Mouse (Mus musculus) gastrocnemius, postnatal 36 days (tissue): ENCODE data around the gene A430033K04Rik. TPM values are rescaled to one million over a fixed set of nuclear protein-coding genes. Genes with fewer than 3 reads are reported as not detected.

ENCODE experiments used
- DNase-seq, 2 experiments: peaks; one replicate each; pipeline ENCODE4 v3.0.0; 2022
- intact Hi-C: fragments of 180-260 bp; cut with DNase I; formaldehyde crosslinking; loops from one replicate; pipeline ENCODE4 v1.15.1; 2025
- long read RNA-seq, 2 experiments: library from polyadenylated mRNA; stranded (forward); transcript quantifications; one replicate each; pipeline ENCODE4 v2.0.0; 2021
- total RNA-seq, 2 experiments: library from RNA; stranded (reverse); gene quantifications; 2 replicates each; pipeline ENCODE4 v1.2.3; 2021

Gene A430033K04Rik
- 1 to 10 TPM; 1.9 to 2.5 TPM for total RNA-seq
- long read RNA-seq, experiment 1 = 0 reads
- long read RNA-seq, experiment 2, partial matches to known transcripts = 0 of 1 reads
- long read RNA-seq, experiment 2, other reads (novel, unspliced or antisense) = 1 of 1 reads

GRCm38 (mm10) chr5:138622645-138623477, at the start of gene A430033K04Rik:
Gene A430033K04Rik (plus strand): TSS chr5:138622859.
- intact Hi-C loops = no loop called here
- DNase-seq = peak; percentile 91 to 92

- DNase-seq = no peak
- intact Hi-C loops = no loop called here
These were observed 35.3 kb upstream of the A430033K04Rik start for GRCm38 (mm10) chr5:138587396-138587795.

DNA sequence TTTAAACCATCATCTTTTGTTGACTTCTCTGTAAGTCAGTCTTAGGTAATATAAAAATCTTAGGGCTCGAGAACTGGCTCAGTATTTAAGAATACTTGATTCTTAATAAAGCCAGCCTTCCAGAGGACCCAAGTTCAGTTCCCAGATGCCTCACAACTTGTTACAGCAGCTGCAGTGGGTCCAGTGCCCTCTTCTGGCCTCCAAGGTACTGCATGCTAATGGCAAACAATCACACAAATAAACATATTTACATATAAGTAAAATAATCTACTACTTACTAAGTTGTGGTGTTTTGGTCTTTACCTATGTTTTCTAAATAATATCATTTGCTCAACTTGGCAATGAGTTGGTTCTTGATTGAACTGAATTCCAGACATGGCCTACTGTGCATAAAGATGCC, 4.3 kb upstream of the A430033K04Rik start:
- DNase-seq = no peak
- intact Hi-C loops = no loop called here

GRCm38 (mm10) chr5:138619211-138620128, 3.2 kb upstream of the A430033K04Rik start, which contains the start of gene Zfp68:
Gene Zfp68 (minus strand): TSS chr5:138619761.
- peak; percentile 80 to 90 for DNase-seq
- intact Hi-C loops = no loop called here

- DNase-seq = no peak
- intact Hi-C loops = no loop called here
These were observed 1.8 kb upstream of the A430033K04Rik start for GRCm38 (mm10) chr5:138620836-138621235.

- intact Hi-C loops = no loop called here
- DNase-seq = no peak
These were observed 818 bp downstream of the A430033K04Rik start for GRCm38 (mm10) chr5:138623478-138623875.

- intact Hi-C loops = no loop called here
- no peak for DNase-seq
These were observed 13.8 kb downstream of the A430033K04Rik start for GRCm38 (mm10) chr5:138636486-138636885.

- intact Hi-C loops = no loop called here
- DNase-seq = no peak
These were observed 18.4 kb downstream of the A430033K04Rik start for GRCm38 (mm10) chr5:138641081-138641480.

DNA sequence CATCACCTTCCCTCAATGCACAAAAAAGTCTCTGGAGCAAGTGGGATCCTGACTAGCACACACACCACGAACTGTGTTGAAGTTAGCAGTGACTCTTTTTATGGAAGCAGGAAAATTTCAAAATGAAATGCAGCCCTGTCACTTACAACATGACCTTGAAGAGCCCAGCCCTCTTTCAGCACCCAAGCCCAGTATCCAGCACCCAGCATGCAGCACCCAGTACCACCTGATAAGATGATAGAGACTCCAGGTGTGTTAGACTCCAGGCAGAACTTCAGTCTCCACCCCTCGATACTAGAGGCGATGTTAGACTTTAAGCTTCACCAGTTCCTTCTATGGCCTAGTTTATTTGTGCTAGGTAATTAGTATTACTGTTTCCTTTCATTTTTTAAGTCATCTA, 19.1 kb downstream of the A430033K04Rik start:
- DNase-seq = no peak
- intact Hi-C loops = no loop called here

- no peak for DNase-seq
- intact Hi-C loops = no loop called here
These were observed 30.3 kb downstream of the A430033K04Rik start for GRCm38 (mm10) chr5:138652911-138653310.

- DNase-seq = peak in 1 of 2 experiments; percentile 7
- intact Hi-C loops = no loop called here
These were observed 34.0 kb downstream of the A430033K04Rik start for GRCm38 (mm10) chr5:138656477-138657156.

DNA sequence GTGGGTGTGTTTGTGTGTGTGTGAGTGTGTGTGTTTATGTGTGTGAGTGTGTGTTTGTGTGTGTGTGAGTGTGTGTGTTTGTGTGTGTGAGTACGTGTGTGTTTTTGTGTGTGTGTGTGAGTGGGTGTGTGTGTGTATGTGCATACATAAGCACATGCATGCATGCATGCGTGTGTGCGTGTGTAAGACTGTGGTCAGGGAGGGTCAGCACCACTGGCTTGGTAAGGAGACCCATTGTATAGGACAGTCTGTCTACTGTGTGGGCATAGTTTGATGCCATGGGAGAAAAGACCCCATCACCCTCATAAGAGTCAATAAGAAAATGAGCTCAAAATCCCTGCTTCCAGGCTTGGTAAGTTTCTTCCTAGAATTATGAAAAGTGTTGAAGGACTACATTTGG, 34.7 kb downstream of the A430033K04Rik start:
- DNase-seq = no peak
- intact Hi-C loops = no loop called here

DNA sequence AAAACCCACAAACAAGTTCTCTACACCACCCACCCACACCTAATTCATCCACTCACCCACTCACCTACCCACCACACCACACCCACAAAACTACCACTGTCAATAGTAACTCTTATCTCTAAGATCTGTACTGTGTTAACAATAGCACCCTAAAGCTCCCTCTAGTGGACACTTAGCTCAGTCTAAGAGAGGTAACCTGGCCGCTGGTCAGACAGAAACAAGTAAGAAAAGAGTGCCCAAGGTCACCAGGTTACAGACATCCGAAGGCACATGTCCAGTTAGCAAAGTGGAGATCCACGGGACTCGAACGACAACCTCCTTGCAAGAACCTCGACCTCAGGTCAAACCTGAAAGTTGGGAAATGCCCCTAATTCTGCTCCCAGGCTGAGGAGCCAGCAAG, 35.2 kb downstream of the A430033K04Rik start:
- intact Hi-C loops = no loop called here
- no peak for DNase-seq

- intact Hi-C loops = no loop called here
- no peak for DNase-seq
These were observed 36.3 kb downstream of the A430033K04Rik start for GRCm38 (mm10) chr5:138658922-138659321.

- intact Hi-C loops = no loop called here
- DNase-seq = no peak
These were observed 60.5 kb downstream of the A430033K04Rik start for GRCm38 (mm10) chr5:138683023-138683766.

DNA sequence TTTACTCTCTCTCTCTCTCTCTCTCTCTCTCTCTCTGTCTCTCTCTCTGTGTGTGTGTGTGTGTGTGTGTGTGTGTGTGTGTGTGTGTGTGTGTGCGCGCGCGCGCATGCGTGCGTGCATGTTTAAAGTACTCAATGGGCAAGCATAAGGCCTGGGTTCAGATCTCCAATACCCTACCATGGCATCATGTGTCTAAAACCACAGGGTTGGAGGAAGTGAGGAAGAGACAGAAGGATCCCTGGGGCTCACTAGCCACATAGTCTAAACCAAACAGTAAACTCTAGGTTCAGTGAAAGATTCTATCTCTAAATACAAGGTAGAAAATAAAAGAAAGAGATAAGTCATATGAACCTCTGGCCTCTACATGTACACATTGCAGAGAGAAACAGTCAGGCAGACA, 61.2 kb downstream of the A430033K04Rik start:
- DNase-seq = no peak
- intact Hi-C loops = no loop called here

DNA sequence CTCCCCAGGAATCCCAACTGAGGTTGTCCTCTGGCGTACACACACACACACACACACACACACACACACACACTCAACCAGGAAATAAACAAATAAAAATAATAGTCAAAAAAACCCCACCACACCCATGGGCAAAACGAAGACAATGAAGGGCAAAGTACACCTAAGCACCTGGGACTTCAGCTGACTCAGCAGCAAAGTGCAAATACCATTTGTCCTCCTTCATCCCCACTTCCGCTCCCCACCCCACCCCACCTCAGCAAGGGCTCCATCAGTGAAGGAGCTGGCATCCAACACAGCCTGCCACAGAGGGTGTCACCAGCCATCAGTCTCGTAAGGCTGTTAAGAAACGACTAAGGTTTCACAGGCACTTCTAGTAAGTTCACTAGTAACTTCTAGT, 64.8 kb downstream of the A430033K04Rik start:
- intact Hi-C loops = no loop called here
- DNase-seq = no peak

GRCm38 (mm10) chr5:138689254-138689653, 66.6 kb downstream of the A430033K04Rik start:
- DNase-seq = no peak
- intact Hi-C loops = no loop called here

GRCm38 (mm10) chr5:138692936-138693570, 70.4 kb downstream of the A430033K04Rik start:
- intact Hi-C loops = no loop called here
- no peak for DNase-seq
